Mouse (Mus musculus): ENCODE data around the gene Capn5. TPM values are rescaled to one million over a fixed set of nuclear protein-coding genes. Genes with fewer than 3 reads are reported as not detected.

The Capn5 gene
- total RNA-seq, 2 experiments from 2014 or later = 37.3 to 41.4 TPM

DNA sequence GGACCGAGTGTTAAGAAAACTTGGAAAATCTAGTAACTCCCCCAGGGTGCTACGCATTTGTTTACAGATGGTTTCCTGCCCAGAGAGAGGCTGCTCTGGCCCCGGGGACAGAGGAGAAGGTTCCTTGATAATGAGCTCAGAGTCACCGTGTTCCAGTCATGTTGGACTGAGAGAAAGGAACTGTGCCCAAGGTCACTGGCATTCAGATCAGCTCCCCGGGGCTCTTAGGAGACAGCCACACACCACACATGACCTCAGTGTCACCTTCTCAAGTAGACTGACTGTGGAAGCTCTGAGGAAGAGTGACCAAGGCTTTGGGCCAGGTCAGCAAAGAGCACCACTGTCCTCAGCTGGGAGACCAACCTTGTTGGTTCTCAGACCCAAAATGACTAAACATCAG is 53.4 kb downstream of the Capn5 start:
- intact Hi-C loops (cut with DNase I) = no loop called here

DNA sequence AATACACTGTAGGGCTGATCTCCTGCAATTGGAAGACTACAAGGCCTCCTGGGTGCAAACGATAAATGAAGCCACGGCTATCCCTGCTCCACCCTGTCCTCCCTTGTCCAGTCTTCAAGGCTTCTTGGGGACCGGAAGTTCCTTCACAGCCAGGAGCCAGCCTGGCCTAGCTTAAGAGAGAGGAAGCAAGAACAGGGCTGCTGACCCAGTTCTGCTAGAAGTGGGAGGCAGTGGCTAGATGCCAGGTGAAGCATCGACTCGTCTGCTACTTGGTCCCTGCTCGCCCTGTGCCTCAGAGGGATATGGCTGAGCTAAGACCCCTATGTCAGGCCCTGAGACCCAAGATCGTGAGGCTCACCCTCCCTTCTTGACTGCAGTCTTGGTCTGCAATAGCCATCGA is 56.4 kb downstream of the Capn5 start:
- peak in 1 of 2 experiments; percentile 67 for DNase-seq (ENCODE audit: low spot score in 2 of 2)

More for the DNA sequence above, 53.4 kb downstream of the Capn5 start:
- no peak for DNase-seq (ENCODE audit: low spot score in 2 of 2)

DNA sequence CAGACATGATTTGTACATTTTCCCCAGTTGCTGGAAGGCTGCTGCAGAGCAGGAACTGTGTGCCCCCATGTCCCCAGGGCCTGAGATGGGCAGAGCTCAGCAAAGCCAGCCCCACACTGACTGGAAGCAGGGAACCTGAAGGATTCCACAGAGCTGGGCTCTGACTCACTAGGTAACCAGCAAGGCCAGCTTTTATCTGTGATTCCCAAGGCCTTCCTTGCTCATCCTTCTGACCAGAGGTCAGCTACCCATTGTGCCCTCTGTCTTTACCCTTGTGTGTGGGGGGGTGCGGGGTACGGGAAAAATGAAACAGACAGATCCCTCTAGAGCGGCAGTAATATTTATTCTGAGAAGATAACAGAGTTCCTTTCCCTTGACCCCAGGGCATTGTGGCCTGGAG is 56.8 kb downstream of the Capn5 start:
- intact Hi-C loops (cut with DNase I) = no loop called here
- no peak for DNase-seq (ENCODE audit: low spot score in 2 of 2)

More for the DNA sequence above, 56.4 kb downstream of the Capn5 start:
- intact Hi-C loops (cut with DNase I) = no loop called here

DNA sequence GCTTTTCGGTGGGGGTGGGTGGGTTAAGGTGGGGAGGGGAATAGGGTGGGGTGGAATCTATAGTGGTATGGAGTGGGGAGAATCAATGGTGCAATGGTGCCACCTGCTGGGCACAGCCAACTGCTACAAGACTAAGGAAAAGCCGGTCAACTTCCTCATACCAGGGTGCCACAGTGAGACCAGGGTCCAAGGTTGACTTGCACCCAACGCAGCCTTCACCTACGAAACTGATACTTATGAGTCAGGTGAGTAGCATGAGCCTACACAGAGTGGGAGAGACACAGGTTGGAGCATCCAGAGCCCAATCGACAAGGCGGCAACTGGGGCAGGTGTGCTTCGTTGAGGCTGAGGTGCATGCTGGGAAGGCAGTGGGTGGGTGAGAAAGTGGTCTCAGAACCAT is 57.7 kb downstream of the Capn5 start:
- peak; percentile 72 to 80 for DNase-seq (ENCODE audit: low spot score in 2 of 2)
- intact Hi-C loops (cut with DNase I) = loop anchor here (1.0 kb wide), 1 partner anchor 17 kb away; no protein-coding TSS in a partner anchor

DNA sequence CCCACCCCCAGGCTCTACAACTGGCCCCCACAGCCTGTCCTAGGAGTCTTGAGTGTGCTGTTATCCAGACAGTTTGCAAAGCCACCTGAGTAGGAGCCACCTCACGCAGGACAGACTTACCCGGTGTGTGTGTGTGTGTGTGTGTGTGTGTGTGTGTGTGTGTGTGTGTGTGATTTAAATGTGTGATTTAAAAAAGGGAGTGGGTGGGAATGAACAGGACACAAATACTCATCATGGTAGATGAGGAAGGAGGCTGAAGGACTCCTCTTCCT is 58.2 kb downstream of the Capn5 start:
- no peak for DNase-seq (ENCODE audit: low spot score in 2 of 2)
- intact Hi-C loops (cut with DNase I) = loop anchor here (1.0 to 5.0 kb wide), 3 partner anchors 17 to 373 kb away; no protein-coding TSS in a partner anchor

DNA sequence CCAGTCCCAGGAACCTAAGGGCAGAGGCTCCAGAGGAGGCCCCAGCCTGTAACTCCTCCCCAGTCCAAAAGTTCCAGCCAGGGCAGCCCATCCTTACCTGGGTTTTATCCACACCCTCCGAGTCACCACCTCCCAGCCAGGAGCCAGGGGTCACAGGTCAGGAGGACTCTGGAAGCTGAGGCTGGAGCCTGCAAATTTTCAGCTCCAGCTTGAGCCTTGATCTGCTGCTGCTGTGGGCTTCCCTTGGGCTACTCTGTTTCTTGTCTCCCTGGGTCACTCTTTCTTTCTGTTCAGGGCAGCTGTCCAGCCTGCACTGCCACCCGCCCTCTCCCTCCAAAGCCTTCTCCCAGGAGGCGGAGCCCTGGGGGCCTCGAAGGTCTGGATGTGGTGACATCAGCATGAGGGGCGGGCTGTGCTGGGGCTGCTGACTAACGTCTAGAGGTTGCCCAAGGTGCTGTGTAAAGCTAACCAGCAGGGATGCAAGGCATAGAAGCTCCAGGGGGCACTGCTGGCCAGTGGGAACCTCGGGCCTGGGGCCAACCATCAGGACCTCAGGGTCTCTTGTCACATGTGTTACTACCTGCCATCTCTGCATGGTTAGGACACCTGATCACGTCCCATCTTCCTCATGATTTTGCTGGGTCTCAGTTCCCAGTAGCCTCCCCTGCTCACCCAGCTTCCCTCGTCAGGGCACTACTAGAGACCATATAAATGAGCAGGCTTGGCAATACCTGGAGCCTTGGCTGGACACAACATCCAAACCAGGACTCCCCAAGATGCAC is 58.7 kb downstream of the Capn5 start, which contains the start of gene Myo7a:
TSS of gene Myo7a (minus strand) at position 346 of the 782 bp plus-strand sequence.
- DNase-seq (ENCODE audit: low spot score in 2 of 2) = no peak
- intact Hi-C loops (cut with DNase I) = loop anchor here (5.0 kb wide), 2 partner anchors 47 to 372 kb away; no protein-coding TSS in a partner anchor

DNA sequence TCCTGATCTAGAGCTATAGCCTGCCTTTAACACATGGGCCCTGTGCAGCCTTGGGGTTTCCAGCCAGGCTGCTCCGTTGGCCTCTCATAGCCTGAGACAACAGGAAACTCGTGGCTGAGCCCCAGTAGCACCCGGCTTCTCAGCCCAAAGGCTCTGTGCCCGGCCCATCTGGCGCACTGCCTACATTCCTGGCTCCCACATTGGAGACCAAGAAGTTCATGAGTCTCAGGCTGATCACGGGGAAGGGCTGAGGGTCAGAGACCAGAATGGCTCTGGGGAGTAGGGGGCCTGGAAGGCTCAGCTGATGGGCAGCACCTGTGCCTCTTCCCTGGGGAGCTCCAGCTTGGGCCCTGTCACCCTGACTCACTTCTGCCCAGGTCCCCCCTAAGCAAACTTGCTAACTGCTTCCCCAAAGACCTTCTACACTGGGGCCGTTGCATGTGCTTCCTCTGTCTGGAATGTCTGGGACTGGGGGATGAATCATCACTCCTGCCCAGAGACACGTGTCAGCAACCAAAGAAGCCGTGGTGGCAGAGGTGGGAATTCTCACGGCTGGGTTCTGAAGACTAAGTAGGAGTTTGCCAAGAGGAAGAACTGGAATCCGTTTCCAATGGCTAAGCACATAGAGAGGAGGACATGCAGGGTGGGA is 60.9 kb downstream of the Capn5 start:
- DNase-seq (ENCODE audit: low spot score in 2 of 2) = peak in 1 of 2 experiments; percentile 40
- intact Hi-C loops (cut with DNase I) = loop anchor here (5.0 kb wide), 2 partner anchors 45 to 370 kb away; no protein-coding TSS in a partner anchor

DNA sequence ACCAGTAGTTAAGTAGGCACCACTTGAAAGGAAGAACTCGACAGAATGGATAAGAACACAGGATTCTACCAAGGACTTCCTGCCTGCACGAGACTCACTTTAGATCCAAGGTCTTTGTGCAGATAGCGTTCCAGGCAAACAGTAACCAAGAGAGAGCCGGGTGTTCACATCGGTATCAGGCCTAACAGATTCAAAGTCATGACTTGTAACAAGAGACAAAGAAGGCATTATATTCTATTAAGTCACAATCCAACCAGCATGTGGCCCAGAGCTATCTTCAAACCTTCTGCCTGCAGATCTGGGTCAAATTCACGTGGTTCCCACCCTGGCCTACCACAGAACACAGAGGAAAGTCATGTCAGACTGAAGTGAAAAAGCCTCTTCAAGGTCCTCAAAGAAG is 63.4 kb downstream of the Capn5 start:
- intact Hi-C loops (cut with DNase I) = loop anchor here (5.0 kb wide), 2 partner anchors 42 to 367 kb away; no protein-coding TSS in a partner anchor
- DNase-seq (ENCODE audit: low spot score in 2 of 2) = no peak

DNA sequence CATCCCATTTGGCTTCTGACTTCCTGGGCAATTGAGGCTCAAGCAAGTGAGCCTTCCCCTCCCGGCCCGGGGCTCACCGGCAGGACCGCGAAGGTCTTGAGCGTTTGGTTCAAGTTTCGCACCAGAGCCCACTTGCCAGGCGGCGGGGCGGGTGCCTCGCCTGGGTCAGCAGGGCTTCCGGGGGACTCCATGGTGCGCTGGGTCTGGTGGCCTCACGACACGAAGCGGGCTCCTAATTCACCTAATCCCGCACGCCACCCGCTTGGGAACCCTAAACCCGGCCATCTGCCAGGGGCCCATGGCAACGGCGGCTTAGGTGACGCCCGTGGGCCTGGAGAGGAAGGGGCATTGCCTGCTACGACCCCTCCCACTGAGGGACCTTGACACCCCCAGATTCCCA is 66.8 kb downstream of the Capn5 start:
- intact Hi-C loops (cut with DNase I) = no loop called here
- DNase-seq (ENCODE audit: low spot score in 2 of 2) = no peak

DNA sequence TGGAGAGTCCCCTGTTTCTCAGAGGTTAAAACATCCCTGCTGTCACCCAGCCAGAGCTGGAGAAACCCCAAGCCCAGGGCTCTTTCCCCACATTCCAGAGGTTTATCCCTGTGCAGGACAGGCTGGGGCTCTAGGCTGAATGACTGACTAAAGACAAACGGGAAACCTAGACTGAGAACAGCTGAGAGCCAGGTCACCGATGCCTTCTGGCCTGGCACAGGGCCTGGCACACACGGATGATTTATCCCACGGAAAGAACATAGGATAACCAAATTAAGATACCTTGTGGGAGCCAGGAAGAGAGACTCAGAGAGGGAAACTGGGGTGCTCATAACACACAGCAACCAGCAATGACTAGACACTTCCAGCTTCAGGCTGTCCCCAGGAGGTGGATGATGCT is 68.3 kb downstream of the Capn5 start:
- intact Hi-C loops (cut with DNase I) = no loop called here
- no peak for DNase-seq (ENCODE audit: low spot score in 2 of 2)

DNA sequence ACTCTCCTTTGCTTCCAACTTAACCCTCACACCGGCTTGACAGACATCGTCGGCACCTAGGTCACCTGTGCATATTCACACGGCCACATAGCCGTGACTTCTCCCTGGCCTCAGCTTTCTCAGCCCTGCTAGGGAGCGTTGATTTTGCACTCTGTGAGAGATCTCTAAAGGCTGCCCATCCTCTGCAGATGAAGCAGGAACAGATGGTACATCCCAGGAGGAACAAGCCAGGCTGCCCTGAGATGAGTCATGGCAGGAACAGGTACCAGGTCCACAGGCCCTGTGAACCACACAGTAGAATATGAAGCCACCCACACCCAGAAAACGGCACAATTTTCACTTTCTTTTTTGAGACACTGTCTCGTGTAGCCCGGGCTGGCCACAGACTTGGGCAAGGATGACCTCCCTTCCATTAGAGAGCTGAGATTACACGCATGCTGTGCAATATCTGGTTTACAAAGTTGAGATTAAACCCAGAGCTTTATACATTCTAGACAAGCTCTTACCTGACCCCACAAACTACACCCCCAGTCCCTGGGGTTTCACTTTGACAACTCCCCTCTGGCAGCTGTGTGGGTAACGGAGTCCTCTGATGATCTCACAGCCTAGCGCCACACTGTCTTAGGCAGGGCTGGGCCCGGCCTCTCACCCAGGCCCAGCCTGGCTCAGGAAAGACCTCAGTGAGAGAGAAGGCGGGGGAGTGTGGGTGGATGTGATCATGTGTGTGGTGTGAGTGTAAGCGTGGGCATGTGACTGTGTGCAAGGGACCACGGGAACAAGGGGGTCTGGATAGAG is 69.2 kb downstream of the Capn5 start:
- DNase-seq (ENCODE audit: low spot score in 2 of 2) = no peak
- intact Hi-C loops (cut with DNase I) = no loop called here

DNA sequence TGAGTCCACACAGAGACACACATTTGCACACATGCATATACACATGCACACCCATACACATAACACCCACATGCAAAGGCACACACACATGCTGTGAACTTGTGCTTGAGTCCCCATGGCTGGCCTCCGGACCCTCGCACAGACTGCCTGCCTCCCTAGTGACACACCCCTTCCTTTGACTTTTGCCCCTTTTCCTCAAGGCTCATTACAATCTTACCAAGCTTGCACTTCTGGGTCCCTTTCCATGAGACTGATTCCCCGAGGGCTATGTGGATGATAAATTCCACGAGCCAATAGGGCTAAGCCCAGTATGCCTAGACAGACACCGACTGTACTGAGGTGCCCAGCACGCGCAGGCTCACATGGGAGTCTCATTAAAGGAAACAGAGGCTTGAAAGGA is 71.8 kb downstream of the Capn5 start:
- DNase-seq (ENCODE audit: low spot score in 2 of 2) = no peak

DNA sequence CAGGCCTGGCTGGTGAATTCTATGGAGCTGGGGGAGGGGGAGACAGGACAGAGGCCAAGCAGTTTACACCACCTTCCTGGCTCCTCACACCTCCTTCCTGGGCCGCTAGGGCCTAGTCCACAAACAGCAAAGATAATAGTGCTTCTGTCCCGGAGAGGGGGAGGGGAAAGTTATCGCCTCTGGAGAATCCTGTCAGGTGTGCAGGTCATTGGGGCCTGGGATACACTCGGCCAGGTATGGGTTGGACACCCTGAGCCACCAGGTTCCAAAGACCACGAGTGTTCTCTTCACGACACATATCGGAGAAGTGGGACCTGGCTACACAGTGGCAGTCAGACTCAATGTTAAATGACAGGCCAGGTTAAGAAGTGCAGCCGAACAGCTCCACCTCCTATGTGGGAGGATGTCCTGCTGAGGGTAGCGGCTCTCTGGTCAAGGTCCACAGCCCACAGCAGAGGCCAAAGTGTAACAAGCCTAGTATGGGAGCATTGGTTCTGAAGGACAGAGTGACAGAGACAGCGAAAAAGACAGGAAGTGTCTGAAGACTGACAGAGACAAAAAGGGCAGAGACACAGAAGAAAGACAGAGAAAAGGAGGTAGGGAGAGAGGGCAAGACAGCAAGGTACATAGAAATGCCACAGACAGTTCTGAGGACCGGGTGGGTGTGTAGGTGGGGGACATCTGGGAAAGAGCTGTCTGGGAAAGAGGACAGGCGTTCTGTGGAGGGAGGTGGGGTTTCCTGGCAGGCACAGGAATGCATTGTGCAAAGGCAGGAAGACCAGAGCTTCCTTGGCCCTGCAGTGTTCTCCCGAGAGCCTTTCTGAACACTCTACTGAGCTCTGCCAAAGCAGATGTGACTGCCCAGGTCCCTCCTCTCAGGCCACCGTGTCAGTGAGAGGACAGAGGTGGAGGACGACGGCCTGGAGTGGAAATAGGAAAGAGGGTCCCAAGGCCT is 73.3 kb downstream of the Capn5 start:
- DNase-seq (ENCODE audit: low spot score in 2 of 2) = no peak
- intact Hi-C loops (cut with DNase I) = no loop called here

More for the DNA sequence above, 71.8 kb downstream of the Capn5 start:
- intact Hi-C loops (cut with DNase I) = no loop called here

DNA sequence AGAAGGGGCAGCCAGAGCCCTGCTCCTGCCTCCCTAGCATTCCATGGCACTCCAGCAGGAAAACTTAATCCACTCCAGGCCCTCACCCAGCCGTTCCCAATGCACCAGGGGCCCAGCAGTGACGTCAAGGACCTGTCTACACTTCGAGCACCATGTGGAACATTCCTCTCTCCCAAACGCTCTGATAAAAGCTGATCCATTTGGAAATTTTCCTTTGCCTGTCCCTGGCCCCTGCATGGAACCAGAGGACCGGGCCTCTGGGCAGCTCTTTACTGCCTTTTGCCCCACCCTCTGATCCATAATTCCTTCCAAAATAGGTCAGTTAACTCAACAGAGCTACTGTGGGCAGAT is 74.2 kb downstream of the Capn5 start:
- no peak for DNase-seq (ENCODE audit: low spot score in 2 of 2)
- intact Hi-C loops (cut with DNase I) = loop anchor here (1.0 kb wide), 1 partner anchor 16 kb away; no protein-coding TSS in a partner anchor

DNA sequence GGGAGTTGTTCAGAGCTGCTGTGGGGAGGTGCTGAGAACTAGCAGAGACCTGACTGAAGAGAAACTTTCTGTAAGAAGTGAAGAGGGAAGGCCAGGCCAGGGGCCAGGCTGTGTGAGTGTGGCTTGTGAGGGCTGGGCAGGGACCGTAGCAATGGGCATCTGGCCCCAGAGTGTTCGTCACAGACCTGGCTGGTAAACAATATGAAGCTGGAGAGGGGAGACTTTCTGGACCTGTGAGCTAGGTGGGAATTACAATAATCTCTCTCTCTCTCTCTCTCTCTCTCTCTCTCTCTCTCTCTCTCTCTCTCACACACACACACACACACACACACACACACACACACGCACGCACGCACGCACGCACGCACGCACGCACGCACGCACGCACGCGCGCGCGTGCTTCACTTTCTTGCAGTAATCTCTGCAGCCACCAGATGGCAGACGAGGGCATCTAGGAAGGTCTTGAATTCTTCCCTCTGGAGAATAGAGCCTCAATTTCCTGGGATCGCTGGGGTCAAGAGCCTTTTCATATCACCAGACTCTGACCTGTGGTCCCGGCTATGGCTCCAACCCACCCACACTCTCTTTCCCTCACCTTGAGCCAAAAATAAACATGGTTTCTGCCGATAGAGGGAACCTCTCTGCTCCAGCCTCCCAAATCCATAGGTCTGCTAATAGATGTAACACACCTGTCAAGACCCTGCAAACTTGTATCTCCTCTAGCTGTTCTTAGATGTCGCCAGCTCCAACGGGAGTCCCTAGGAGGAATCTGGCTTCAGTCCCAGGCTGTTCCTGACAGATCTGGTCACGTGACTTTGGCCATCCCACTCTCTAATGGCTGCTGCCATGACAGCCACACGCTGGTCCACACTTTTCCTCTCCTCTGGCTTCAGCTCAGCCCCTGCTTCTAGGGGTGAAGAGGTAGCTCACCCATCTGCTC is 74.8 kb downstream of the Capn5 start:
- intact Hi-C loops (cut with DNase I) = loop anchor here (1.0 kb wide), 1 partner anchor 17 kb away; no protein-coding TSS in a partner anchor
- DNase-seq (ENCODE audit: low spot score in 2 of 2) = peak; percentile 86 to 89

DNA sequence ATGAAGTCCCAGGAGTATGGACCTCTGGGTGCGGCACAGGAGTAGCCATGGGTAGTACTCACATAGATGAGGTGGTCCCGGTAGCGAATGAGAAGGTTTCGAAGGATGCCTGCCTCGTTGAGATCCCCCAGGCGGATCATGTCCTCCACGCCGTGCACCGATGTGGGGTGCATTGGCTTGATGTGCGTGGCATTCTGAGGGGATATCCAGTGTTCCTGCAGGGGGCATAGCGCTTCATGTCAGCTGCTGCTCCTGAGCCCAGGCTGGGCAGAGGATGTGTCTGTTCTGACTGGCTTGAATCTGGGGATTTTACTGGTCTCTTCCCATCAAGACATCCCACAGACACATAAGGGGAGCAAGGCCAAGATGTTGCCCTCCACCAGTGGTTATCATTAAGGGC is 75.6 kb downstream of the Capn5 start:
- intact Hi-C loops (cut with DNase I) = no loop called here
- no peak for DNase-seq (ENCODE audit: low spot score in 2 of 2)

DNA sequence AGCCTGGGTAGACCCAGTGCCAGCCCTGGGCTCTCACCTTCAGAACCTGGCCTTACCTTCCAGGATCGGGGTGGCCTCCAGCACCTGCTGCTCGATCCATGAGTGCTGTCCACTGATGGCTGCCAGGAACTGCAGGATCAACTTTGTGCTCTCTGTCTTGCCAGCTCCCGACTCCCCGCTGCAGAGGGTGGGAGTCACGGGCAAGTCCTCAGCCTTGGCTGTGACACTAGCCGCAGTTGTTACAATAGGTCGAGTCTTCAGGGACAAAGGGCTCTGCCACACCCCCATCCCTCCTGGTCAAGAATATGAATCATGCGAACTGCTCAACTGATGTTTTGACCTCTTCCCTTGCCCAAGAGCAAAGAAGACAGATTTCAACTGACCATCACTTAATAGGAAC is 80.5 kb downstream of the Capn5 start:
- intact Hi-C loops (cut with DNase I) = no loop called here
- no peak for DNase-seq (ENCODE audit: low spot score in 2 of 2)

DNA sequence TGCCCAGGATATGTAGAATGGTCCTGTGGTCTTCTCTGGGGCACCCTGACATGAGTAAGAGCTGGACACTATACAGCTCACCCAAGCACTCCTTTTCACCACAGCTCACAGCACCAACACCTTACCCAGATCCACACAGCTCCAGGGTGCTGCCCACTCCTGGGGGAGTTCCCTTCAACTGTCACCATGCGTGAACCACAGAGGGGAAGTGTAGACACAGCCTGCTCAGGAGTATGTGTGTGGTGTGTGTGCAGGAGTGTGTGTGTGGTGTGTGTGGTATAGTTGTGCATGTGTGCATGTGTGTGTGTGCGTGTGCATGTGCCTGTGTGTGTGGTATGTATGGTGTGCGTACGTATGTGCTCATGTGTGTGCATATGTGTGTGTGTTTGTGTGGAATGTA is 82.2 kb downstream of the Capn5 start:
- intact Hi-C loops (cut with DNase I) = no loop called here
- no peak for DNase-seq (ENCODE audit: low spot score in 2 of 2)

Measured in left cerebral cortex, postnatal 14 days (tissue).